In genomic region chr10:12608634-12609033, GRCm38 (mm10) we compare ENCODE assay signal across 17 mouse cellular contexts.
"Had no signal": no experiment of that assay in that cellular context is flagged by ENCODE, and none has a peak within 500 bp of the region (broad histone marks: within the 10 kb centered on the region; RNA-seq: fewer than 3 reads in every experiment).

No protein-coding gene starts in this region.

- H3K4me1 ChIP-seq: midbrain, embryonic 10.5 days; midbrain, embryonic 13.5 days; neural tube, embryonic 12.5 days had no signal

- H3K4me2 ChIP-seq: lung, embryonic 14.5 days; midbrain, embryonic 13.5 days; neural tube, embryonic 12.5 days had no signal

- H3K9me3 ChIP-seq: midbrain, embryonic 10.5 days; midbrain, embryonic 13.5 days; neural tube, embryonic 12.5 days had no signal

- ATAC-seq: midbrain, embryonic 13.5 days; midbrain, embryonic 16.5 days had no signal

- H3K36me3 ChIP-seq: midbrain, embryonic 10.5 days; midbrain, embryonic 13.5 days; neural tube, embryonic 12.5 days had no signal

- H3K9ac ChIP-seq: lung, embryonic 14.5 days; midbrain, embryonic 13.5 days; neural tube, embryonic 12.5 days had no signal

- H3K27me3 ChIP-seq: midbrain, embryonic 13.5 days; neural tube, embryonic 12.5 days had no signal

- H3K27ac ChIP-seq: midbrain, embryonic 10.5 days; midbrain, embryonic 13.5 days; neural tube, embryonic 12.5 days had no signal

- DNase-seq: lung, adult 18-20 months; lung, embryonic 14.5 days; lung, postnatal 10 days; lung, postnatal 4 days; retina, postnatal 1 day; right cerebral cortex, adult 18-20 months; right cerebral cortex, postnatal 25 days; right cerebral cortex, postnatal 4 days; spleen, adult 18-20 months; thymus, adult 18-20 months; thymus, postnatal 14 days; thymus, postnatal 36 days had no signal

- H3K4me3 ChIP-seq: midbrain, embryonic 10.5 days; midbrain, embryonic 13.5 days; myocyte; neural tube, embryonic 12.5 days had no signal
